Mouse (Mus musculus) lung, adult 18-20 months (tissue): Measurements from ENCODE around the gene Rin2.
A peak's percentile ranks its signal among the peaks of the same experiment; 100 is the strongest.

Experiments used
- DNase-seq, 2 experiments: peaks; one replicate each; pipeline ENCODE4 v3.0.0; 2022; ENCODE audit warnings: mixed read lengths in 2 of 2

Gene Rin2

GRCm38 (mm10) chr2:145675142-145675755 is at the start of gene Rin2:
Gene Rin2, plus strand, starts transcription at chr2:145675215.
- DNase-seq, result peak; percentile 90 to 91

DNA sequence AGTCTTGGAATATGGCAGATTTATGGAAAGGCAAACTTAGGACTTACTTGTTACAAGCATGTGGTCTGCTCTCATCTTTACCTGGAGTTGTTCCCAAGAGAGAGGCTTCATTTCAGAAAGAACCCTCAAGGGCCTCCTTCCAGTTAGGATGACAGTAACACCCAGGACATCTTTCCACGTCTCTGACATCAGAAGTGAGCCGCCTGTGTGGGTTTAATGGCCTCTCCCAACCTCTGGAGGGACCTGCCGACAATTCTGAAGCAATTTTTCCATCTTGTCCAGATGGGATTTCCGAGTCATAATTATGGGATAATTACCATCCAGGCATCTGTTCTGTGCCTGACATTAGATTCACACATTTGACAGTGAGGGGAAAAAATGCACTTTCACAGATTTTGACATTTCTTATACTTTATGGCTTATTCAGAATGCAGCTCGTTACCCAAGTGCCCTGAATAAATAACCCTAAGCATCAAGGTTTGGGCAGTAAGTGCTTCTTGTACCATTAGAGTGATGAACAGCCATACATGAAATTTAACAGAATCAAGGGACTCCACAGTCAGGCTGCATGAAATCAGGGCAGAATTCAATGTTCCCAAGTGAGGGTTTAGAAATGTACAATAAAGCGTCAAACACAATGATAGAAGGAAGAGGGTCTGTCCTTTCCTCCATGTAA is 43.8 kb upstream of the Rin2 start:
- no peak for DNase-seq

DNA sequence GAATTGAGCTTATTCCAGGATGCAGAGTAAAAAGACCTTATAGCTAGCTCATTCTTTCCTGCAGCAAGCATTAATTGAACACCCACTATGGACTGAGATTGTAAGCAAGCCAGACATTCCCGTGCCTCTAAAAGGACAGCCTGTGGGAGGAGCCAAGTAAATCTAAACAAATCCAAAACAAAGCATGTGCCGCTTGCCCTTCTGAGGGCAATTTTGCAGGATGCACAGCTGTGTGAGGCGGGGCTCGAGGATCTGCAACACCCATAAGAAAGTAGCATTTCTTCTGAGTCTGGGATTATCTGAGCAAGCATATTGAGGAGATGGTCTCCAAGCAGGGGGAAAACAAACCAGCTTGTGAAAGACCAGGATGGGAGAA is 43.2 kb upstream of the Rin2 start:
- DNase-seq, result no peak

DNA sequence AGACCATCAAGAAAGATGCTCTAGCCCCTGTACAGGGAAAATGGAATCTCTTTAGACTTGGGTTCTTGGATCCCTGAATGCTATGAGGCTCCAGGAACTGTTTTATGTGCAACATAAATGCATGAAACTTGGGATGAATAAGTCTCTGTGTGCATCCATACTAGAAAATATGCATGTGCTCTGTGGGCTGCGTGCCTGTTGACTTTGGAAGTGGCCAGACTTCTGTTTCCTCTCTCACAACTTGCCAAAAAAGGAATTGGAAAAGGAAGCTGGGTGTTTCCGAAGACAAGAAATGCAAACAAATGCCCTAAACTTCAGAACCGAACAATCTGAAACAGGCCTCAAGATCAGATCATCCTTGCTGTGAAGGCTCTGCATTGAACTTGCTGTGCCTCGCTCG is 41.2 kb upstream of the Rin2 start:
- DNase-seq, result no peak

GRCm38 (mm10) chr2:145640255-145640984 is 34.6 kb upstream of the Rin2 start:
- no peak for DNase-seq

- DNase-seq, result no peak
These were observed 19.5 kb upstream of the Rin2 start for GRCm38 (mm10) chr2:145655373-145655960.

DNA sequence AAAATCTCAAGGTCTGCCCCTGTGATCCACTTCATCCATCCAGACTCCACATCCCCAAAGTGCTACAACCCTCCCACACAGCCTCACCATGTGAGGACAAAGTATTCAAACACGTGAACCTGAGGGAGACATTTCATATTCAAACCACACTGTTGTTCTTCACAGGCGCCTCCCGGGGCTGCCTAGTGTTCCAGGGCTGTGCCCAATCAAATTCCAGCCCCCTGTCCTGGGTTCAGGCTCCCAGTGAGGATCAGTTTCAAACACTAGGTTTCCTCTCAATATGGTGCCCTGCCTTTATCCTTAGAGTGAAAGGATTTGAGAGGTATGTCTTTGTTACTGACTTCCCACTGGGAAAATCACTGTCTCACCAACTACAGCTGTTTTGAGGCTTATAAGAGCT is 18.9 kb upstream of the Rin2 start:
- DNase-seq, result no peak

DNA sequence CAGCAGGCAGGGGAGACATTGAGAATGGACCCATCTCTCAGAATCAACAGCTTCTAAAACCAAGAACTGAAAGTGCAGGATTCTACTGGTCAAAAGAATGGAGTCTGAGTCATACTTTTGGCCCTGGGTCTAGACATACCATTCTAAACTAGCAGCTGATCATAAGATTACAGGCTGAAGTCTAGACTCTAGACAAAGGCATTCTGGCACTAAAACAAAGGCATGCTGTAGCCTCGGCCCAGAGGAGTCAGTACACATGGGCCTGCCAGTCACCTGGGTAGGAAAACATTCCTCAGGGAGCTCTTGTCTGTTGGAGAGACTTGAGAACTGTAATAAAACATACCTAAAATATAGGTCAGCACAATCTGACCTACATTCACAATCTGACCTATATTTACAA is 18.3 kb upstream of the Rin2 start:
- DNase-seq, result peak; percentile 8 to 14

DNA sequence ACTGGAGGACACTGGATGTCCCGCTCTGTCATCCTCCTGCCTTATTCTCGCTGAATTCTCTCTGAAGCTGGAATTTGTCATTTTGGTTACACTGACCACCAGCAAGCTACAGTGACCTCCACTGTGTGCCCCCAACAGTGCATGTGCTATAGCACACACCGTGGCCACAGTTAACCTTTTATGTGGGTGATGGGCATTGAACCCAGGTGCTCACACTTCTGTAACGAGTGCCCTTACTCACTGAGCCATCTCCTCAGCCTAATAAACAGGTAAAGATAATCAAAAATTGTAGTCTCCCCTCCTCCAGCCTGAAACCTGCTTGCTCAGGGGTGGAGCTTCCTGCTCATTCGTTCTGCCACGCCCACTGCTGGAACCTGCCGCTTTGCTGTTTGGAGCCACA is 13.8 kb upstream of the Rin2 start:
- no peak for DNase-seq

- no peak for DNase-seq
These were observed 11.1 kb upstream of the Rin2 start for GRCm38 (mm10) chr2:145663899-145664298.

DNA sequence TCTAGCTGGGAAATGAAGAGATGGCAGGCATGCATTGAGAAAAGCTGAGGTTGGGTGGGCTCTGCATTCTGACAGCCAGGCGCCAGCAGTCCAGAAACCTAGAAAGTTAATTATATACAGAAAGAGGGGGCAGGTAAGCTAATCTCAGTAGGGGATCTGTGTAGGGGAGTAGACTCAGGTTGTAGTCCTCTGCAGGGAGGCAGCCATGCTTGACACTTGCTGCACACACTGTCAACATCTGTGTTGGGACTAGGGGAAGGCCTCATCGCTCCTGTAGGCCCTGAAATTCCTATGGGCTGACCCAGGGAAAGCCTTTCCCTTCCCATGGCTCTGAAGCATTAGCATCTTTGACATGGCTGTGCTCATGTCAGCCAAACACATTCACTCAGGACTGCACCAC is 10.7 kb upstream of the Rin2 start:
- no peak for DNase-seq

DNA sequence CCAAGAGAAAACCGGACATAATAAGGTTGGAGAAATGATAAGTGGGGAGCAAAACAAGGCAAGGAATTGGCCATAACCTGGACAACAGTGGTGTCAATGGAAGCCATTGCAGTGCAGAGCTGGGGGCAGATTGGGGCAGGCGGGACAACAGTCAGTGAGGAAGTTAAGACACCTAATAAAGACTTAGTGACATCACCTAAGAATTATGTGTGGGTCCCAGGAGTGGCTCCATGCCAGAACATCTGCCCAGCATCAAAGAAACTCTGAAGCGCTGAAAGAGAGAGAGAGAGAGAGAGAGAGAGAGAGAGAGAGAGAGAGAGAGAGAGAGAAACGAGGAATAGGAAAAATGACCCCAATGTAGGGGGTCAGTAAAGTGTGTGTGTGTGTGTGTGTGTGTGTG is 6.9 kb upstream of the Rin2 start:
- no peak for DNase-seq

DNA sequence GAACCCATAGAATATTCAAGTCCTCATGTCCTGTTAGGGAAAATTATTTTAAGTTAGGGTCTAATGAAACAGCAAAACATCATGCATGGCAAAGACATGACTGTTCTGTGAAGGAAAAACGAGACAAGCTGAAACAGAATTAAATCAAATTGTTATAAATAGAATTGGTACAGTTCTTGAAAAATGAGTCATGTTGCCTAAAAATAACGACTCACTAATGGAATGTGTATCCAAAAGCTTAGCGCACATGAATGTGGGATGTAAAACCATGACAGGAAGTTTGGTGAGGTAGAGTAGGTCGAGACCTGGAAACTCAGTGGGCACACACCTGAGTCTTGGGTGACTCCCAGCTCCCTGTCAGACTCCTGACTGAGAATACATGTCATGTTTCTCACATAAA is 4.9 kb upstream of the Rin2 start:
- no peak for DNase-seq

- DNase-seq, result no peak
These were observed 396 bp upstream of the Rin2 start for GRCm38 (mm10) chr2:145674496-145675141.

GRCm38 (mm10) chr2:145675756-145676543 is 935 bp downstream of the Rin2 start:
- peak; percentile 72 to 75 for DNase-seq

- peak; percentile 59 to 82 for DNase-seq
These were observed 1.5 kb downstream of the Rin2 start for GRCm38 (mm10) chr2:145676544-145676925.

DNA sequence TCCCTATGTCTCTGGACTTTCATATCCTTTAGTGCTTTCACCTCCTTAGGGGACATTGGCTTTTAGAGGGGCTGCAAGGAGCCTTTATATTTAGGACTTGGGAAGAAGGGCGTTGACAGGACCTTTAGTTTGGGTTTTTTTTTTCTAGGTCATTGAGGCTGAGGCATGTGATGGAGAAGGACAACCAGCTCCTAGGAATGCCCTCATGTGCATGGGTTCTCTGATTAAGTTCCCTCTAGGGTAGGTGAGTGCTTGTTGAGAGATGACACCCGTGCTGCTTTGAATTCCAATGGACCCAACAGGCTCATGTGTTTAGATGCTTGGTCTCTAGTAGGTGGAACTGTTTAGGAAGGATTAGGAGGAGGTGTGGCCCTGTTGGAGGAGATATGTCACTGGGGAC is 1.9 kb downstream of the Rin2 start:
- DNase-seq, result no peak

- DNase-seq, result no peak
These were observed 5.1 kb downstream of the Rin2 start for GRCm38 (mm10) chr2:145680141-145680540.

DNA sequence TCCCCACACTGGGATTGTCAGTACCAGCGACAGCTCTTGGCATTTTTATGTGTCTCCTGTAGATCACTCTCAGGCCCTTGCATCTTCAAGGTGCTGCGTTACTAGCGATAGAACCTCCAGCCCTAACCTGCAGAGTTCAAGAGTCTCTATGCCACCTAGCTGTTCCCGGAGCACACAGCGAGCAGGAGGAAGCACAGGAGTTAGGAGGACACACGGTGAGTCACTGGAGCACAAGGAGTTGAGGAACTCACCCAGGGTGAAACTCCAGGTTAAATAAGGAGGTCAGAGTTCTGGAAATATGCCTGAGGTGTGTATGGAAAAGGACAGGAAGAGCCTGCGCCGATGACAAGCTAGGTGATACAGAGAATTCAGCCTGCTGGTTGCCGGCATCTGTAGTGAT is 5.7 kb downstream of the Rin2 start:
- DNase-seq, result no peak

- no peak for DNase-seq
These were observed 6.6 kb downstream of the Rin2 start for GRCm38 (mm10) chr2:145681626-145682025.

DNA sequence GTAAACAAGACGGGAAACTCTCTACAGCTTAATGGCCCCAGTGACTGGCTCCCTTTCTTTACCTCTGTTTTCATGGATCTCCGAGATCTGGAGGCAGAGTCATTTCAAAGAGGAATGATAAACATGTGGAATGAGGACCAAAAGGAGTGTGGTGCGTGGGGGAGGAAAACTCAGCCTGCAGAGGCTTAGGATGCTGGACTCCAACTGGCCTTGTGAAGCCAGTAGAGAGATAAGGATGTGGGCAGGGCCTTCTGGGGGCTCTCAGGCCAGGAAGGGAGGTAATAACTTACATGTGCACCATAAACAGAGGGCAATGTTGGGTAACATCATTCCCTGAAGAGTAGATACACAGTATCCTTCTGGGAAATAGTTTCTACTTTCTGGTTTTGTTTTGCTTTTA is 7.9 kb downstream of the Rin2 start:
- DNase-seq, result peak in 1 of 2 experiments; percentile 33

DNA sequence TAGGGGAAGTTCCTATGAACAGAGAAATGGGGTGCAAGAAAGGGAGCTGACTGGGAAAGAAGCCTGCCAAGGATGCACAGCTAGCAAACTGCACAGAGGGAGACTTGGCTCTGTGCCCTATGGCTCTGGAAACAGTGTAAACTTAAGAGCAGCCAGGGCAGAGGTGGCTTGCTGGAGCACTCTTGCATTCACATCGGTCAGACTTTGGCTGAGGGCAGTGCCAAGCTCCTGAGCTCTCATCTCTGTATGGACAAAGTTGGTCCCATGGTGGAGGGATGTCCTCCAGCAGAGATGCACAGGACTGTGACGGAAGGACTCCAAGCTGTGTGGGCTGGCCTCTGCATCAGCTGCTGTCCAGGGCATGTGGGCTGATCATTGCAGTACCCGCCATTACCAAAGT is 8.5 kb downstream of the Rin2 start:
- peak; percentile 63 to 74 for DNase-seq

DNA sequence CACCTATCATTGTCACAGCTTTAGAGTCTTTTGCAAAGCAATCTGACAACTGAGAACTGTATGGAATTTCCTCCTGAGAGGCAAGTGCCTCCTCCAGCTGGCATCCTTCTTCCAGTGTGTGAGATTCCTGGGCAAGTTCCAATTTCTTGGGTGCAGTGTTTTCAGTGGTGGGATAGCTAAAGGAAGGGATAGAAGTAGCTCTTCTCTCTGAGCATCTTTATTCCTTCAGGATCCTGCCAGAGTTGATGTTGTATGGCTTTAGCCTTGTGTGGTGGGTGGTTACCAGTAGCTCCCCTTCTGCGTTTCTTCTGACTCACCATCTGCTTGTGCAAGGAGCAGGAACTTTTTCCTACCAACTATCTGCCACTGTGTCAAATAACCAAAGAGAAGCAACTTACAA is 9.1 kb downstream of the Rin2 start:
- no peak for DNase-seq
